Mouse (Mus musculus): ENCODE results near the gene Stk4. TPM values are rescaled to one million over a fixed set of nuclear protein-coding genes. Genes with fewer than 3 reads are reported as not detected.
A peak's percentile ranks its signal among the peaks of the same experiment; 100 is the strongest.

The Stk4 gene
- total and polyA plus RNA-seq, 3 experiments = 51.4 to 77.5 (median 64.4) TPM

DNA sequence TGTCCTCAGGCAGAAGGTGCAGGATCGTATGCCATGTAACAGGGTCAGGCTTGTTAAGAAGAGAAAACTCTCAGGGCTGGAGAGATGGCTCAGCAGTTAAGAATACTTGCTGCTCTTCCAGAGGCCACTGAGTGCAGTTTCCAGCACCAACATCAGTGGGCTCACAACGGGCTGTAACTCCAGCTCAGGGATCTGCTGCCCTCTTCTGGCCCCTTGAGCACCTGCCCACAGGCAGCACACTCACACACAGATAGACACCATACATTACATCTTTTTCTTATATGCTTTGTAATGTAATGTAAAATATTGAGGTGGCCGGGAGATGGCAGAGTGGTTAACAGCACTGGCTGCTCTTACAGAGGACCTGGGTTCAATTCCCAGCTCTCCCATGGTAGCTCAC, 37.1 kb upstream of the Stk4 start:
- H3K9me3 ChIP-seq (replicated peaks; ENCODE audit: low read length) = peaks cover 4% of the 10 kb centered on the region

DNA sequence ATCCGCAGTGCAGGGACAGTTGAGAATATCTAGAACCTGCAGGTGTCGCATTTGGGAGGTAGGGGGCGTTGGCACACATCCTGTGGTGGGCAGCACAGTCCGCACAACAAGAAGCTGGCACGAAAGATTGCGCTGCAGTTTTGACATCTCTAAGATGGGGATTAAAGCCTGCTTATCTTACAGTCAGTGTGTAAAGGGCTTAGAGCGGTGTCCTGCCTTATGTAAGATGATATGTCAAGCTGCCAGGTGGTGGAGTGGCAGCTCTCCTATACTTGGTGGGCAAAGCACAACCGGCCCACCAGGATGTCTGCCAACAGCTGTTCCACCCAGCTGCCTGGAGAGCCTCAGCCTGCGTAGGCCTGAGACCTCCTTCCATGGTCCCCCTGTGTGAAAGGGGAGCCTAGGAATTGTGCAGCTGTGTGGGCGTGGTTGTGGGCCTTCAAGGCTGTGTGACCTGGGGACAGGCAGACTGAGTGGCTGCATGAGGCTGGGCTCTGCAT, 33.6 kb upstream of the Stk4 start:
- Histone ChIP-seq H3K27ac (ENCODE audit: insufficient read depth, low read depth) (no peak overlapping the region), H3K9me3 (replicated peaks; ENCODE audit: low read length) (peaks cover 4% of the 10 kb centered on the region), H3K4me3 (replicated peaks in 1 of 3; ENCODE audit: low read depth in 2 of 3, low read length in 2 of 3, poor library complexity in 1 of 3) (no peak overlapping the region), H3K79me2 (replicated peaks; ENCODE audit: control insufficient read depth, extremely low read depth, insufficient read depth, poor library complexity, severe bottlenecking) (no peaks in the 10 kb centered on the region), H3K4me1 (ENCODE audit: control insufficient read depth in 1 of 2, insufficient read depth in 2 of 2) (peaks cover 0 to 5% of the 10 kb centered on the region in 2 experiments; a peak in 1 of 4 replicates), H3K9ac (ENCODE audit: insufficient read depth, low read depth) (no peak overlapping the region), H3K36me3 (replicated peaks in 1 of 2; ENCODE audit: control insufficient read depth in 1 of 2, insufficient read depth in 1 of 2, low read length in 1 of 2) (peaks cover 0 to 2% of the 10 kb centered on the region in 2 experiments), H3K4me2 (ENCODE audit: insufficient read depth, low read depth, poor library complexity, severe bottlenecking) (no peak overlapping the region), H3K27me3 (replicated peaks) (no peaks in the 10 kb centered on the region)
- dilution Hi-C loops (cut with MboI; ENCODE audit: extremely low pct_ligation_motif_present, extremely low pct_unique_long_range_greater_than_20kb, low sequenced_read_pairs) (no loop called here), in situ Hi-C loops (cut with MboI; ENCODE audit: low pct_ligation_motif_present, low pct_unique_long_range_greater_than_20kb, low sequenced_read_pairs) (no loop called here)
- no peak for DNase-seq (ENCODE audit: extremely low read depth)
- TF ChIP-seq RAD21 (IDR thresholded peaks at IDR 0.05; ENCODE audit: low read depth, low read length) (peak; percentile 13), CTCF (conservative IDR thresholded peaks at IDR 0.05 in 1 of 2, IDR thresholded peaks at IDR 0.05 in 1 of 2; ENCODE audit: low read depth in 2 of 2, low read length in 2 of 2) (peak; percentile 11 to 52; a peak in 2 of 4 replicates), ZNF384 (IDR thresholded peaks at IDR 0.05; ENCODE audit: low read depth, low read length) (no peak), SMC3 (IDR thresholded peaks at IDR 0.05; ENCODE audit: low read depth, low read length) (peak; percentile 20; the same call in 1 of the 2 replicates)

More for the DNA sequence above, 37.1 kb upstream of the Stk4 start:
- in situ Hi-C loops (cut with MboI; ENCODE audit: low pct_ligation_motif_present, low pct_unique_long_range_greater_than_20kb, low sequenced_read_pairs) = no loop called here
- dilution Hi-C loops (cut with MboI; ENCODE audit: extremely low pct_ligation_motif_present, extremely low pct_unique_long_range_greater_than_20kb, low sequenced_read_pairs) = no loop called here
- DNase-seq (ENCODE audit: extremely low read depth) = no peak
- Histone ChIP-seq H3K9ac (ENCODE audit: insufficient read depth, low read depth) (no peak overlapping the region), H3K36me3 (replicated peaks in 1 of 2; ENCODE audit: control insufficient read depth in 1 of 2, insufficient read depth in 1 of 2, low read length in 1 of 2) (no peaks in the 10 kb centered on the region), H3K27ac (ENCODE audit: insufficient read depth, low read depth) (no peak overlapping the region), H3K4me2 (ENCODE audit: insufficient read depth, low read depth, poor library complexity, severe bottlenecking) (no peak overlapping the region), H3K79me2 (replicated peaks; ENCODE audit: control insufficient read depth, extremely low read depth, insufficient read depth, poor library complexity, severe bottlenecking) (no peaks in the 10 kb centered on the region), H3K27me3 (replicated peaks) (no peaks in the 10 kb centered on the region), H3K4me1 (ENCODE audit: control insufficient read depth in 1 of 2, insufficient read depth in 2 of 2) (no peaks in the 10 kb centered on the region), H3K4me3 (replicated peaks in 1 of 3; ENCODE audit: low read depth in 2 of 3, low read length in 2 of 3, poor library complexity in 1 of 3) (no peak overlapping the region)
- TF ChIP-seq TBP (conservative IDR thresholded peaks at IDR 0.05; ENCODE audit: low read depth, low read length) = no peak
- TF ChIP-seq ELF1 (IDR thresholded peaks at IDR 0.05; ENCODE audit: low read depth, low read length) = no peak
- TF ChIP-seq CTCF (conservative IDR thresholded peaks at IDR 0.05 in 1 of 2, IDR thresholded peaks at IDR 0.05 in 1 of 2; ENCODE audit: low read depth in 2 of 2, low read length in 2 of 2) = peak in 1 of 2 experiments; percentile 13; a peak in 1 of 4 replicates
- TF ChIP-seq USF2 (conservative IDR thresholded peaks at IDR 0.05; ENCODE audit: low read depth, low read length) = no peak

DNA sequence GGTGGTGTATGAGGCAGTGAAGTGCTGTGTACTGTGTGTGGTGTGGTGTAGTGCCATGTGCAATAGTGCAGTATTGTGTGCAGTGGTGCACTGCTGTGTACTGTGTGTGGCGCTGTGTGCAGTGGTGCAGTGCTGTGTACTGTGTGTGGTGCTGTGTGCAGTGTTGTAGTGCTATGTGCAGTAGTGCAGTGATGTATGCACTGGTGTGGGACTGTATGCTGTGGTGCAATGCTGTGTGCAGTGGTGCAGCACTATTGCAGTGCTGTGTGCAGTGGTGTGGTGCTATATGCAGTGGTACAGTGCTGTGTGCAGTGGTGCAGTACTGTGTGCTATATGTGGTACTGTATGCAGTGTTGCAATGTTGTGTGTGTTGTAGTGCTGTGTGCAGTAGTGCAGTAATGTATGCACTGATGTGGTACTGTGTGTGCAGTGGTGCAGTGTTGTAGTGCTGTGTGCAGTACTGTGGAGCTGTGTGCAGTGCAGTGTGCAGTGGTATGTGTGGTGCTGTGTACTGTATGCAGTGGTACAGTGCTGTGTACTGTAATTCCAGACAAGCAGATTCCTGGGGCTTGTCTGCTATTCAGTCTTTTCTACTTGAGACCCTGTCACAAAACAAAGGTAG, 31.6 kb upstream of the Stk4 start:
- dilution Hi-C loops (cut with MboI; ENCODE audit: extremely low pct_ligation_motif_present, extremely low pct_unique_long_range_greater_than_20kb, low sequenced_read_pairs) = no loop called here
- H3K9me3 ChIP-seq (replicated peaks; ENCODE audit: low read length) = no peaks in the 10 kb centered on the region
- H3K4me1 ChIP-seq (ENCODE audit: control insufficient read depth in 1 of 2, insufficient read depth in 2 of 2) = peaks cover 0 to 5% of the 10 kb centered on the region in 2 experiments; a peak in 1 of 4 replicates
- H3K27ac ChIP-seq (ENCODE audit: insufficient read depth, low read depth) = no peak overlapping the region
- no peak overlapping the region for H3K4me2 ChIP-seq (ENCODE audit: insufficient read depth, low read depth, poor library complexity, severe bottlenecking)
- H3K27me3 ChIP-seq (replicated peaks) = no peaks in the 10 kb centered on the region
- no peaks in the 10 kb centered on the region for H3K79me2 ChIP-seq (replicated peaks; ENCODE audit: control insufficient read depth, extremely low read depth, insufficient read depth, poor library complexity, severe bottlenecking)
- no peak for TF ChIP-seq USF1 (IDR thresholded peaks at IDR 0.05; ENCODE audit: low read depth, low read length)
- TF ChIP-seq UBTF (IDR thresholded peaks at IDR 0.05; ENCODE audit: low read depth, low read length) = no peak
- TF ChIP-seq EP300 (IDR thresholded peaks at IDR 0.05; ENCODE audit: low read length) = no peak
- no peak for TF ChIP-seq RAD21 (IDR thresholded peaks at IDR 0.05; ENCODE audit: low read depth, low read length)
- no peak for TF ChIP-seq ZMIZ1 (IDR thresholded peaks at IDR 0.05; ENCODE audit: low read depth, low read length)
- no peak for DNase-seq (ENCODE audit: extremely low read depth)
- peak overlapping the region in 1 of 3 experiments; percentile 5 for H3K4me3 ChIP-seq (replicated peaks in 1 of 3; ENCODE audit: low read depth in 2 of 3, low read length in 2 of 3, poor library complexity in 1 of 3)
- H3K9ac ChIP-seq (ENCODE audit: insufficient read depth, low read depth) = no peak overlapping the region
- H3K36me3 ChIP-seq (replicated peaks in 1 of 2; ENCODE audit: control insufficient read depth in 1 of 2, insufficient read depth in 1 of 2, low read length in 1 of 2) = peaks cover 0 to 2% of the 10 kb centered on the region in 2 experiments
- in situ Hi-C loops (cut with MboI; ENCODE audit: low pct_ligation_motif_present, low pct_unique_long_range_greater_than_20kb, low sequenced_read_pairs) = no loop called here
